Mouse (Mus musculus) bone marrow, adult 2 months (tissue): ENCODE measurements around the gene Ago3. TPM values are rescaled to one million over a fixed set of nuclear protein-coding genes. Genes with fewer than 3 reads are reported as not detected.
A peak's percentile ranks its signal among the peaks of the same experiment; 100 is the strongest.

Experiments
- H3K27ac ChIP-seq: fragments of 200-500 bp; 2 replicates; pipeline ENCODE4 v1.5.1; 2012; ENCODE audit warnings: low read depth, mild to moderate bottlenecking, control low read depth, inconsistent platforms, low read length; ENCODE audit not compliant: control insufficient read depth, poor library complexity, insufficient read depth
- H3K4me1 ChIP-seq: fragments of 200-500 bp; 2 replicates; pipeline ENCODE4 v1.6.1; 2011; ENCODE audit warnings: low read length; ENCODE audit not compliant: control insufficient read depth, insufficient read depth
- H3K4me3 ChIP-seq: fragments of 200-500 bp; replicated peaks from 2 replicates; pipeline ENCODE3; 2011; ENCODE audit warnings: mild to moderate bottlenecking, low read depth, low read length, control low read depth; ENCODE audit not compliant: control insufficient read depth
- CTCF ChIP-seq: fragments of 200-500 bp; IDR thresholded peaks from 2 replicates; pipeline ENCODE4 v1.5.1; 2011; ENCODE audit warnings: low read length, control low read depth; ENCODE audit not compliant: control insufficient read depth, insufficient read depth
- POLR2A ChIP-seq: fragments of 200-500 bp; IDR thresholded peaks from 2 replicates; pipeline ENCODE4 v1.6.1; 2011; ENCODE audit warnings: low read depth, mild to moderate bottlenecking, control low read depth, low read length, borderline replicate concordance; ENCODE audit not compliant: control insufficient read depth
- WGBS: fragments of 180-500 bp; shearing (Covaris S2); methylation state at CpG from one replicate; pipeline ENCODE4 v1.1.7; 2018; 5-methylcytosine and 5-hydroxymethylcytosine counted together
- polyA plus RNA-seq: library from polyadenylated mRNA; stranded (reverse); fragments of >200 nt; gene quantifications from 2 replicates; pipeline ENCODE4 v1.2.4, GENCODE M21; 2011; ENCODE audit warnings: low replicate concordance; ENCODE audit not compliant: missing spikeins, insufficient read depth, insufficient read length

Ago3 gene
- polyA plus RNA-seq, 1 experiment, result 5.2 TPM

- Histone ChIP-seq H3K4me1 (no peaks in the 10 kb centered on the region; the same call in 1 of the 2 replicates), H3K27ac (no peak overlapping the region), H3K4me3 (no peak overlapping the region)
- TF ChIP-seq POLR2A, result no peak
- TF ChIP-seq CTCF, result no peak
- 87% methylated on average over 2 of the region's 2 CpGs for WGBS
Measured at GRCm38 (mm10) chr4:126434094-126434493, 4.7 kb upstream of the Ago3 start.

GRCm38 (mm10) chr4:126433175-126433574 is 3.8 kb upstream of the Ago3 start:
- TF ChIP-seq POLR2A (no peak), CTCF (no peak)
- H3K4me3 ChIP-seq, result no peak overlapping the region
- peaks cover 1% of the 10 kb centered on the region; the same call in 1 of the 2 replicates for H3K4me1 ChIP-seq
- 72% methylated on average over 4 of the region's 4 CpGs for whole genome bisulfite sequencing
- H3K27ac ChIP-seq, result no peak overlapping the region

DNA sequence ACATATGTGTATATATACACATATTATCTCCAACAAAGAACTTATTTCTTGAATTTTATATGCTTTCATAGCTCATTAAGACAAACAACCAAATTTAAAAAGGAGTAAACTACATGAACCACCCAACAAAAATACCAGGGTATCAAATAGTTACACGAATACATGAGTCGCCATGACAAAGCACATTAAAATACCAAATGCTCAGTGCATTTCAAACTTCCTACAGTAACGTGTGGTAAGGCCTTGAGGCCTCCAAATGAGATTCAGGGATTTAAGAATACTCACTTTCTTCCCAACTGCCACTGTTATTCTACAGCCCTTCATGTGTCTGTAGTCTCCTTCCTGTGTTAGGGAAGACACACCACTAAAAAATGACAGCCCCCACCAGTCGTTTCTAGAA is 2.4 kb upstream of the Ago3 start:
- no peak for TF ChIP-seq POLR2A
- H3K4me3 ChIP-seq, result no peak overlapping the region
- H3K4me1 ChIP-seq, result peaks cover 1% of the 10 kb centered on the region; the same call in 1 of the 2 replicates
- H3K27ac ChIP-seq, result no peak overlapping the region
- 66% methylated on average over 4 of the region's 4 CpGs for WGBS

DNA sequence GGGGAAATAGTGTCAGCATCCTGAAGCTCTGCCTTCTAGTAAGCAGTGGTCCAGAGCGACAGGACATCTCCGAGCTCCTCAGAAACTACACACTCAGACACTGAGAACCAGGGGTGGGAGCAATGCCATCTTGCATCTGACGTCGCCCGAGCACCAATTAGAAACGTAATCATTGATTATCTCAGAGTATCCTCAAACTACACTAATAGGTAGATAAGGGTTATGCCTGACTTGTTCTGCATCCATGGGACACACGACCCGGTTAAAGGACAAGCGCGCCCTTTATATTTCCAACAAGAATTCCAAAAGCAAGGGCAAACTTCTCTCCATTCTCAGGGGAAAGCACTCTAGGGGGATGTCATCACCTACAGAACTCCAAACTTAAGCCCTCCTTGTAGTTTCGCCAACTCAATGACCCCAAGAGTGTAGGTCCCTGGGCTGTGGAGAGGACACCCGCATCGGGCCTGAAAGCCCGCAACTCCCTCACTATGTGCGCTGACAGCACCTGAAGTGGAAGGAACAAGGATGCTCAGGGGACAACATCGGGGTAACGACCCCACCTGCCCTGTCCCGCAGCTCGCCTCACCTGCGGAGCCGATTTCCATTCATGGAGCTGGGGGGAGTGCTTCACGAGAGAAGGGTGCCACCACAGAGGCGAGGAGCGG is 542 bp downstream of the Ago3 start:
- Histone ChIP-seq H3K4me1 (peaks cover 1% of the 10 kb centered on the region; the same call in 1 of the 2 replicates), H3K27ac (peak overlapping the region; percentile 62), H3K4me3 (peak overlapping the region; percentile 95)
- WGBS, result 4% methylated on average over 24 of the region's 24 CpGs
- TF ChIP-seq POLR2A, result no peak
- no peak for TF ChIP-seq CTCF

DNA sequence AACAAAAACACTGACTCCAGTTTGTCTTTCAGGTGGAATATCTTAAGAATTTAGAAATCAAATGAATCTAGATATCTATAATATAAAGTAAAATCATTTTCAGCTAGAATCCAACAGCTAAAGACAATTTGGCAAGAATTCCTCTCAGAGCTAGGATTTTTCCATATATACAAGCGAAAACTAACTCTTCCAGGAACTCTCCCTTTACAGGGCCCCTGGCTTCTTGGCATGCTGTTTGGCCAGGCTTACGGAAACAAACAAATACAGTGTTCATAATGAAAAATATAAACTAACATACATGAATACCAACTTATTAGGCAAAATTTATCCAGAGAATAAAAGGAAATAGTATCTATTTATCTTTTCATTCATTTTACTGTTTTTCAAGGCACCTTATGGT is 5.5 kb downstream of the Ago3 start:
- H3K4me3 ChIP-seq, result no peak overlapping the region
- no peak for TF ChIP-seq CTCF
- no peak for TF ChIP-seq POLR2A
- WGBS, result 81% methylated on average over 2 of the region's 2 CpGs
- peaks cover 1% of the 10 kb centered on the region; the same call in 1 of the 2 replicates for H3K4me1 ChIP-seq
- no peak overlapping the region for H3K27ac ChIP-seq

- TF ChIP-seq CTCF, result no peak
- TF ChIP-seq POLR2A, result no peak
- Histone ChIP-seq H3K27ac (no peak overlapping the region), H3K4me1 (no peaks in the 10 kb centered on the region; the same call in 1 of the 2 replicates), H3K4me3 (no peak overlapping the region)
Measured at GRCm38 (mm10) chr4:126415707-126416106, 13.6 kb downstream of the Ago3 start.

- WGBS, result 85% methylated on average over 3 of the region's 3 CpGs
- no peak overlapping the region for H3K4me3 ChIP-seq
- H3K27ac ChIP-seq, result no peak overlapping the region
- no peaks in the 10 kb centered on the region; the same call in 1 of the 2 replicates for H3K4me1 ChIP-seq
- no peak for TF ChIP-seq POLR2A
- TF ChIP-seq CTCF, result no peak
Measured at GRCm38 (mm10) chr4:126412526-126412925, 16.8 kb downstream of the Ago3 start.

GRCm38 (mm10) chr4:126371497-126371896 is 57.9 kb downstream of the Ago3 start:
- 88% methylated on average over 9 of the region's 9 CpGs for WGBS
- no peak overlapping the region for H3K27ac ChIP-seq
- no peaks in the 10 kb centered on the region for H3K4me1 ChIP-seq
- H3K4me3 ChIP-seq, result no peak overlapping the region
- TF ChIP-seq CTCF, result no peak
- no peak for TF ChIP-seq POLR2A

GRCm38 (mm10) chr4:126360069-126360468 is 69.3 kb downstream of the Ago3 start:
- no peak for TF ChIP-seq POLR2A
- TF ChIP-seq CTCF, result no peak
- 89% methylated on average over 1 of the region's 1 CpGs for WGBS
- H3K27ac ChIP-seq, result no peak overlapping the region
- H3K4me3 ChIP-seq, result no peak overlapping the region
- H3K4me1 ChIP-seq, result no peaks in the 10 kb centered on the region
